Mouse (Mus musculus) kidney, embryonic 15.5 days (tissue): ENCODE results near the gene Cyp2d12. TPM values are rescaled to one million over a fixed set of nuclear protein-coding genes. Genes with fewer than 3 reads are reported as not detected.

Source experiments
- ATAC-seq: fragments of 200-750 bp; cut with Nextera tagmentation; replicated peaks from 2 replicates; pipeline ENCODE4 v1.8.0; 2017; ENCODE audit warnings: moderate TSS enrichment; ENCODE audit not compliant: low FRiP score
- H3K27ac ChIP-seq: fragments of 300-500 bp; sonication (generic); 2 replicates; pipeline ENCODE4 v1.5.1; 2015; ENCODE audit warnings: mild to moderate bottlenecking, inconsistent platforms
- H3K27me3 ChIP-seq: fragments of 300-500 bp; sonication (generic); 2 replicates; pipeline ENCODE4 v1.6.1; 2015; ENCODE audit warnings: inconsistent platforms
- H3K36me3 ChIP-seq: fragments of 300-500 bp; sonication (generic); 2 replicates; pipeline ENCODE4 v1.6.1; 2015; ENCODE audit warnings: inconsistent platforms
- H3K4me1 ChIP-seq: fragments of 300-500 bp; sonication (generic); 2 replicates; pipeline ENCODE4 v1.6.1; 2015; ENCODE audit warnings: inconsistent platforms
- H3K4me2 ChIP-seq: fragments of 300-500 bp; sonication (generic); 2 replicates; pipeline ENCODE4 v1.6.1; 2015; ENCODE audit warnings: moderate library complexity, mild to moderate bottlenecking, inconsistent platforms
- H3K4me3 ChIP-seq: fragments of 300-500 bp; sonication (generic); replicated peaks from 2 replicates; pipeline ENCODE4 v1.5.1; 2015; ENCODE audit warnings: mild to moderate bottlenecking, inconsistent platforms
- H3K9ac ChIP-seq: fragments of 300-500 bp; sonication (generic); 2 replicates; pipeline ENCODE4 v1.6.1; 2015; ENCODE audit warnings: mild to moderate bottlenecking, inconsistent platforms
- H3K9me3 ChIP-seq: fragments of 300-500 bp; sonication (generic); replicated peaks from 2 replicates; pipeline ENCODE4 v1.6.1; 2016; ENCODE audit warnings: inconsistent platforms
- WGBS: fragments of 180-500 bp; shearing (Covaris S2); methylation state at CpG from one replicate; pipeline ENCODE4 v1.1.7; 2015; ENCODE audit warnings: mixed read lengths; 5-methylcytosine and 5-hydroxymethylcytosine counted together
- microRNA-seq: library from miRNA; unstranded; fragments of <30 nt; microRNA quantifications from one replicate; pipeline ENCODE4, GENCODE M21; 2016
- polyA plus RNA-seq: library from polyadenylated mRNA; unstranded; fragments of >200 nt; fragmentation: Nextera tagmentation; extraction: Ambion mirVana; gene quantifications from 2 replicates; pipeline ENCODE4 v1.2.1, GENCODE M21; 2015

Cyp2d12 gene
- polyA plus RNA-seq, 1 experiment from 2014 or later, result not detected

- Histone ChIP-seq H3K27ac (no peak overlapping the region), H3K27me3 (no peaks in the 10 kb centered on the region), H3K9me3 (no peaks in the 10 kb centered on the region), H3K4me1 (no peaks in the 10 kb centered on the region), H3K9ac (no peak overlapping the region), H3K4me2 (no peak overlapping the region), H3K4me3 (no peak overlapping the region), H3K36me3 (no peaks in the 10 kb centered on the region)
- 92% methylated on average over 1 of the region's 1 CpGs for WGBS
- no peak for ATAC-seq
Measured at GRCm38 (mm10) chr15:82572856-82573255, 18.0 kb downstream of the Cyp2d12 start.

GRCm38 (mm10) chr15:82579071-82579470, 24.2 kb downstream of the Cyp2d12 start:
- Histone ChIP-seq H3K36me3 (no peaks in the 10 kb centered on the region), H3K4me3 (no peak overlapping the region), H3K9me3 (no peaks in the 10 kb centered on the region), H3K4me1 (no peaks in the 10 kb centered on the region), H3K27ac (no peak overlapping the region), H3K9ac (no peak overlapping the region), H3K4me2 (no peak overlapping the region), H3K27me3 (no peaks in the 10 kb centered on the region)
- 60% methylated on average over 2 of the region's 2 CpGs for WGBS
- no peak for ATAC-seq

GRCm38 (mm10) chr15:82582621-82583020, 27.7 kb downstream of the Cyp2d12 start:
- Histone ChIP-seq H3K4me2 (no peak overlapping the region), H3K27me3 (no peaks in the 10 kb centered on the region)

More at GRCm38 (mm10) chr15:82582621-82583020, 27.7 kb downstream of the Cyp2d12 start:
- Histone ChIP-seq H3K9me3 (no peaks in the 10 kb centered on the region), H3K4me3 (no peak overlapping the region), H3K27ac (no peak overlapping the region), H3K4me1 (no peaks in the 10 kb centered on the region), H3K9ac (no peak overlapping the region), H3K36me3 (no peaks in the 10 kb centered on the region)
- ATAC-seq, result no peak
- WGBS, result 71% methylated on average over 9 of the region's 9 CpGs

Small RNA genes within 50 kb of the gene (microRNA-seq; reads per million reads assigned to microRNA genes)
- gene Gm27924, result not detected
- gene Gm28023, result not detected

Other genes starting within 250 kb of the Cyp2d12 start
- gene Naga, start 216.1 kb upstream of the Cyp2d12 start, polyA plus RNA-seq, result 61.1 and 61.7 TPM in 2 replicates
- gene Pheta2, start 216.1 kb upstream of the Cyp2d12 start, polyA plus RNA-seq, result 11.0 and 12.0 TPM in 2 replicates
- 296 and 297 TPM in 2 replicates for gene Smdt1, start 216.1 kb upstream of the Cyp2d12 start, polyA plus RNA-seq
- gene Ndufa6, start 200.8 kb upstream of the Cyp2d12 start, polyA plus RNA-seq, result 428 and 459 TPM in 2 replicates
- gene Cyp2d22, start 174.8 kb upstream of the Cyp2d12 start, polyA plus RNA-seq, result 12.9 and 18.6 TPM in 2 replicates
- gene Cyp2d11, start 161.1 kb upstream of the Cyp2d12 start, polyA plus RNA-seq, result not detected in 2 replicates
- gene Cyp2d10, start 147.9 kb upstream of the Cyp2d12 start, polyA plus RNA-seq, result 0.27 and 0.49 TPM in 2 replicates
- gene Cyp2d9, start 121.6 kb upstream of the Cyp2d12 start, polyA plus RNA-seq, result 0.25 TPM in 1 of 2 replicates, not detected in the other
- gene Cyp2d34, start 65.9 kb downstream of the Cyp2d12 start, polyA plus RNA-seq, result not detected in 2 replicates
- not detected in 2 replicates for gene Cyp2d40, start 209.1 kb downstream of the Cyp2d12 start, polyA plus RNA-seq
- gene Cyp2d26, start 239.2 kb downstream of the Cyp2d12 start, polyA plus RNA-seq, result 19.4 and 23.1 TPM in 2 replicates